ENCODE assay signal across 20 mouse cellular contexts in the genomic region with DNA sequence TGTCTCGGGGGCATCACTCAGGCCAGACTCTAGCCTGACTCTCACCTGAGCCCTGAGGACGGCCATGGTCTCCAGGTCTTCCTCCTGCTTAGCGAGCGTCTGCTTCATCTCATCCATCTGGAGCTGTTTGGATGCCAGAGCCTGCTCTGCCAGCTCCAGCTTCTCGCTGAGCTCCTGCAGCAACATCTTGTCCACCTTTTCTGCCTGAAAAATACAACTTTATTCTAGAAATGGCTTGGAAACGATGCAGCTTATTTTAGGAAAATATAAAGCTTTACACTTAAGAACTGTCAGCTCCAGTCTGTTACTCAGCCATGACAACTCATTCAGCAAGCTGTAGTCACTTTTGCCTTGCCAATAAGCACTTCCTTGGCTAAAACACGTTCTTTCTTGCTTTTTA. TPM values are rescaled to one million over a fixed set of nuclear protein-coding genes. Genes with fewer than 3 reads are reported as not detected.
DNase-seq lines count a peak whose midpoint lies in the region; ATAC-seq and TF ChIP-seq lines count a peak whose summit lies in the region.
"Had no signal": no experiment of that assay in that cellular context is flagged by ENCODE, and none has a peak within 500 bp of the region (broad histone marks: within the 10 kb centered on the region; RNA-seq: fewer than 3 reads in every experiment).

No protein-coding gene starts in this region.

- H3K4me1 ChIP-seq in thymus, adult 2 months (replicated peaks; ENCODE audit: control insufficient read depth, insufficient read depth, low read length) = no peaks in the 10 kb centered on the region
- H3K4me1 ChIP-seq: embryonic facial prominence, embryonic 13.5 days had no signal

- H3K27me3 ChIP-seq in thymus, adult 2 months (ENCODE audit: control insufficient read depth, insufficient read depth, low read length) = no peaks in the 10 kb centered on the region
- H3K27me3 ChIP-seq: CH12.LX; embryonic facial prominence, embryonic 13.5 days; heart, embryonic 13.5 days had no signal

- H3K36me3 ChIP-seq in thymus, adult 2 months (ENCODE audit: control insufficient read depth, insufficient read depth, low read length) = no peaks in the 10 kb centered on the region
- H3K36me3 ChIP-seq: embryonic facial prominence, embryonic 13.5 days had no signal

- no peak for TF ChIP-seq POLR2A in thymus, adult 2 months (IDR thresholded peaks at IDR 0.05; ENCODE audit: control insufficient read depth, extremely low read depth, insufficient read depth, low read length, poor library complexity)

- DNase-seq in cerebellum, postnatal 4 days (ENCODE audit: low spot score in 2 of 2) = no peak
- DNase-seq in layer of hippocampus, adult 18-20 months (ENCODE audit: low spot score in 2 of 2) = peak; percentile 18 to 32
- no peak for DNase-seq in layer of hippocampus, postnatal 36 days
- DNase-seq in cerebellum, postnatal 25 days = peak; percentile 74 to 83
- DNase-seq in right cerebral cortex, postnatal 4 days = peak; percentile 19
- DNase-seq in thymus, adult 18-20 months = no peak
- no peak for DNase-seq in thymus, adult 2 months
- DNase-seq: kidney, adult 8-10 months; kidney, postnatal 36 days; liver; lung, adult 18-20 months; lung, postnatal 4 days had no signal

- H3K27ac ChIP-seq in thymus, adult 2 months (ENCODE audit: control insufficient read depth, insufficient read depth, low read length) = no peak overlapping the region
- H3K27ac ChIP-seq: embryonic facial prominence, embryonic 13.5 days; heart, embryonic 13.5 days had no signal

- 92% methylated on average over 7 of the region's 7 CpGs for WGBS in thymus, adult 2 months

- TF ChIP-seq CTCF in thymus, adult 2 months (IDR thresholded peaks at IDR 0.05; ENCODE audit: borderline replicate concordance, control insufficient read depth, extremely low read depth, insufficient read depth, low read length, poor library complexity) = no peak

- ATAC-seq in cerebellum, adult (ENCODE audit: insufficient number of reproducible peaks, low FRiP score, low TSS enrichment) = peak; percentile 80

- no peak overlapping the region for H3K4me3 ChIP-seq in thymus, adult 2 months (ENCODE audit: control insufficient read depth, insufficient read depth, low read length)
- H3K4me3 ChIP-seq: embryonic facial prominence, embryonic 13.5 days; heart, embryonic 13.5 days; myocyte had no signal

RNA-seq across cellular contexts. Expression of a gene that starts 18.6 kb away (rescaled TPM):
- under 1 TPM; 0.35 to 0.91 TPM for total RNA-seq in layer of hippocampus, adult 18-20 months (2021)
- total RNA-seq in layer of hippocampus, postnatal 36 days (2021) = 1 to 10 TPM in 1 of 2 experiments, under 1 TPM in 1; 0.73 to 1.1 TPM
- polyA plus RNA-seq in thymus, adult 2 months (2012; rRNA removed) = 21.1 and 28.5 TPM in 2 replicates

RNA-seq across cellular contexts. Expression of a gene that starts 32.6 kb away (rescaled TPM):
- 10 to 100 TPM; 15.5 to 16.6 TPM for total RNA-seq in layer of hippocampus, adult 18-20 months (2021)
- total RNA-seq in layer of hippocampus, postnatal 36 days (2021) = 10 to 100 TPM; 13.0 to 15.3 TPM
- 1.4 TPM in 2 replicates for polyA plus RNA-seq in thymus, adult 2 months (2012; rRNA removed)

RNA-seq across cellular contexts. Expression of a gene that starts 55.3 kb away (rescaled TPM):
- total RNA-seq in layer of hippocampus, adult 18-20 months (2021) = 1 to 10 TPM; 2.5 to 2.7 TPM
- 1 to 10 TPM; 3.0 to 3.8 TPM for total RNA-seq in layer of hippocampus, postnatal 36 days (2021)
- polyA plus RNA-seq in thymus, adult 2 months (2012; rRNA removed) = 1.5 and 2.6 TPM in 2 replicates
- total RNA-seq: adrenal gland, postnatal 4 days; CH12.LX; hematopoietic stem cell, adult 5-6 weeks had no signal
- polyA plus RNA-seq: heart, embryonic 13.5 days; midbrain, embryonic 11.5 days had no signal

Comparison
In these comparisons a context has a peak if more than half of its experiments do, and no peak if none do; other contexts are left out.
1. DNase-seq: peak in layer of hippocampus, adult 18-20 months (2 of 2), cerebellum, postnatal 25 days (2 of 2) and right cerebral cortex, postnatal 4 days (single experiment); none in cerebellum, postnatal 4 days (0 of 2), layer of hippocampus, postnatal 36 days (0 of 2), thymus, adult 18-20 months (0 of 2) and thymus, adult 2 months (single experiment).